Mouse (Mus musculus): Measurements from ENCODE around the gene Cpxm2.

GRCm38 (mm10) chr7:132172220-132172619, 17.7 kb upstream of the Cpxm2 start:
- no peak for TF ChIP-seq CTCF (IDR thresholded peaks at IDR 0.05; ENCODE audit: borderline replicate concordance, insufficient read depth, low read length)
- TF ChIP-seq POLR2A (IDR thresholded peaks at IDR 0.05; ENCODE audit: low read depth, low read length): no peak

Measured in embryonic fibroblast, embryonic 13.5 days (primary cell).